Mouse (Mus musculus): ENCODE results near the gene Actr10. TPM values are rescaled to one million over a fixed set of nuclear protein-coding genes. Genes with fewer than 3 reads are reported as not detected.

Gene Actr10
- total and polyA plus RNA-seq, 3 experiments, result 60.2 to 168 (median 135) TPM

DNA sequence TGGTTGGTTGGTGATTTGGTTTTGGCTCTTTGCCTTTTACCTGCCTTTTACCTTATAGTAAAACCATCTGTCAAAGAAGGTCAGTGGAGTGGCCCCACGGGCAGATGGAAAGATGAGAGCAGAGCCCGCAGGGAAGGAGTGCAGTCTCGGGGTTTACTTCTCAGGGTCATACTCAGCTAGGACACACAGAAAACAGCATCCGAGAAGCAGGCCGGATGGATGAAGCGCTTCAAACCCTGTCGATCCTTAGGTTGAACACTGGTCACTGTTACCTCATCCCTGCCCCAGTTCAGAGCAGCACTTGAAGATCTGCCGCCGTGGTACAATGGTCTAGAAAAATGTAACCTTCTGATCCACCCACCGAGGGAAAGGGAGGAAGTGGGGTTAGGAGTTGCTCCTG lies 33.2 kb upstream of the Actr10 start:
- dilution Hi-C loops (cut with MboI; ENCODE audit: extremely low pct_ligation_motif_present, extremely low pct_unique_long_range_greater_than_20kb, low sequenced_read_pairs) (no loop called here), in situ Hi-C loops (cut with MboI; ENCODE audit: low pct_ligation_motif_present, low pct_unique_long_range_greater_than_20kb, low sequenced_read_pairs) (loop anchor here (25.0 kb wide), 1 partner anchor 667 kb away; the partner anchor contains the start of gene Pygl)
- Histone ChIP-seq H3K27ac (ENCODE audit: insufficient read depth, low read depth) (no peak overlapping the region), H3K27me3 (replicated peaks) (no peaks in the 10 kb centered on the region), H3K36me3 (replicated peaks in 1 of 2; ENCODE audit: control insufficient read depth in 1 of 2, insufficient read depth in 1 of 2, low read length in 1 of 2) (peaks cover 0 to under 1% of the 10 kb centered on the region in 2 experiments), H3K9ac (ENCODE audit: insufficient read depth, low read depth) (no peak overlapping the region), H3K4me1 (ENCODE audit: control insufficient read depth in 1 of 2, insufficient read depth in 2 of 2) (peaks cover 0 to 3% of the 10 kb centered on the region in 2 experiments; a peak in 1 of 4 replicates), H3K4me2 (ENCODE audit: insufficient read depth, low read depth, poor library complexity, severe bottlenecking) (no peak overlapping the region), H3K79me2 (replicated peaks; ENCODE audit: control insufficient read depth, extremely low read depth, insufficient read depth, poor library complexity, severe bottlenecking) (no peaks in the 10 kb centered on the region), H3K9me3 (replicated peaks; ENCODE audit: low read length) (peaks cover 2% of the 10 kb centered on the region), H3K4me3 (replicated peaks in 1 of 3; ENCODE audit: low read depth in 2 of 3, low read length in 2 of 3, poor library complexity in 1 of 3) (no peak overlapping the region)
- TF ChIP-seq CHD2 (IDR thresholded peaks at IDR 0.05; ENCODE audit: low read length), result no peak
- TF ChIP-seq ZC3H11A (IDR thresholded peaks at IDR 0.05; ENCODE audit: low read depth, low read length), result no peak
- TF ChIP-seq HCFC1 (IDR thresholded peaks at IDR 0.05; ENCODE audit: low read depth, low read length), result no peak
- no peak for TF ChIP-seq SIN3A (IDR thresholded peaks at IDR 0.05; ENCODE audit: low read length)
- TF ChIP-seq TCF12 (IDR thresholded peaks at IDR 0.05; ENCODE audit: low read depth, low read length), result no peak
- TF ChIP-seq JUN (IDR thresholded peaks at IDR 0.05; ENCODE audit: insufficient read depth, low read depth, low read length), result no peak
- TF ChIP-seq MXI1 (IDR thresholded peaks at IDR 0.05; ENCODE audit: low read depth, low read length), result no peak
- TF ChIP-seq IRF4 (IDR thresholded peaks at IDR 0.05; ENCODE audit: low read depth, low read length), result no peak
- DNase-seq (ENCODE audit: extremely low read depth), result no peak

DNA sequence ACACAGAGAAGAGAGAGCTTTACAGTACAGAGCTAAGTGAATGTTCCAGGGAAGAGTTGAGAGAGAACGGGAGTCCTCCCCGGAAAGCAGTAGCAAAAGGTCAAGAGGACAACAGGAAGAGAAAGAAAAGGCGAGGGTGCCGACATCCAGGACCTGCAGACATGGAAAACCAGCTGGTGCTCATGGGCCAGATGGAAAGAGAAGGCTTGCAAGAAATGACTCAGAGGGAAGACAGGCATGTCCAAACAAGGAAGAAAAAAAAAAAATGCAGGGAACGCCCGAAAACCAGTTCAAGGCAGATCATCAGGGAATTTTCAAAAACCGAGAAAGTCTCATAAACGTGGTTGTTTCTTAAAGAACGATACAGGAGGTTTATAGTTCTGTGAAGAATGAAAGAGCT lies 30.8 kb upstream of the Actr10 start:
- Histone ChIP-seq H3K79me2 (replicated peaks; ENCODE audit: control insufficient read depth, extremely low read depth, insufficient read depth, poor library complexity, severe bottlenecking) (no peaks in the 10 kb centered on the region), H3K4me2 (ENCODE audit: insufficient read depth, low read depth, poor library complexity, severe bottlenecking) (no peak overlapping the region), H3K27ac (ENCODE audit: insufficient read depth, low read depth) (no peak overlapping the region), H3K4me1 (ENCODE audit: control insufficient read depth in 1 of 2, insufficient read depth in 2 of 2) (peaks cover 2 to 17% of the 10 kb centered on the region in 2 experiments), H3K4me3 (replicated peaks in 1 of 3; ENCODE audit: low read depth in 2 of 3, low read length in 2 of 3, poor library complexity in 1 of 3) (no peak overlapping the region), H3K27me3 (replicated peaks) (no peaks in the 10 kb centered on the region), H3K9me3 (replicated peaks; ENCODE audit: low read length) (peaks cover 2% of the 10 kb centered on the region), H3K9ac (ENCODE audit: insufficient read depth, low read depth) (no peak overlapping the region), H3K36me3 (replicated peaks in 1 of 2; ENCODE audit: control insufficient read depth in 1 of 2, insufficient read depth in 1 of 2, low read length in 1 of 2) (no peaks in the 10 kb centered on the region)
- in situ Hi-C loops (cut with MboI; ENCODE audit: low pct_ligation_motif_present, low pct_unique_long_range_greater_than_20kb, low sequenced_read_pairs) (loop anchor here (25.0 kb wide), 1 partner anchor 670 kb away; the partner anchor contains the start of gene Pygl), dilution Hi-C loops (cut with MboI; ENCODE audit: extremely low pct_ligation_motif_present, extremely low pct_unique_long_range_greater_than_20kb, low sequenced_read_pairs) (no loop called here)
- no peak for TF ChIP-seq SMC3 (IDR thresholded peaks at IDR 0.05; ENCODE audit: low read depth, low read length)
- no peak for TF ChIP-seq POLR2A (IDR thresholded peaks at IDR 0.05; ENCODE audit: low read depth, low read length)
- no peak for TF ChIP-seq CTCF (conservative IDR thresholded peaks at IDR 0.05 in 1 of 2, IDR thresholded peaks at IDR 0.05 in 1 of 2; ENCODE audit: low read depth in 2 of 2, low read length in 2 of 2)
- TF ChIP-seq NELFE (IDR thresholded peaks at IDR 0.05; ENCODE audit: low read depth, low read length), result no peak
- no peak for TF ChIP-seq ZKSCAN1 (IDR thresholded peaks at IDR 0.05; ENCODE audit: borderline replicate concordance, low read depth, low read length)
- TF ChIP-seq CHD1 (IDR thresholded peaks at IDR 0.05; ENCODE audit: low read depth, low read length), result no peak
- TF ChIP-seq RAD21 (IDR thresholded peaks at IDR 0.05; ENCODE audit: low read depth, low read length), result no peak
- no peak for TF ChIP-seq JUND (conservative IDR thresholded peaks at IDR 0.05; ENCODE audit: low read depth, low read length)
- TF ChIP-seq MAZ (IDR thresholded peaks at IDR 0.05; ENCODE audit: low read depth, low read length), result no peak
- no peak for TF ChIP-seq ETS1 (conservative IDR thresholded peaks at IDR 0.05; ENCODE audit: low read depth, low read length)
- TF ChIP-seq MYC (IDR thresholded peaks at IDR 0.05; ENCODE audit: low read depth, low read length), result no peak
- no peak for DNase-seq (ENCODE audit: extremely low read depth)
